Mouse (Mus musculus) small intestine, adult 2 months (tissue): ENCODE results near the gene Neb.

ENCODE experiments used
- CTCF ChIP-seq: fragments of 200-500 bp; IDR thresholded peaks from 2 replicates; pipeline ENCODE4 v1.5.1; 2012; ENCODE audit warnings: low read depth, mild to moderate bottlenecking, control low read depth, inconsistent platforms, low read length, moderate library complexity, mixed read lengths; ENCODE audit not compliant: insufficient replicate concordance, insufficient read length; ENCODE audit errors: extremely low read depth
- POLR2A ChIP-seq: fragments of 200-500 bp; IDR thresholded peaks from 2 replicates; pipeline ENCODE4 v1.6.1; 2012; ENCODE audit warnings: low read depth, mild to moderate bottlenecking, control low read depth, inconsistent platforms, low read length, moderate library complexity

- TF ChIP-seq CTCF (no peak), POLR2A (no peak)
Measured at GRCm38 (mm10) chr2:52287436-52287835, 90.8 kb downstream of the Neb start.
